Mouse (Mus musculus) myocyte (in vitro differentiated cells): ENCODE measurements around the gene Dolk. TPM values are rescaled to one million over a fixed set of nuclear protein-coding genes. Genes with fewer than 3 reads are reported as not detected.

Experiments used
- H3K27me3 ChIP-seq: one replicate; pipeline ENCODE4 v1.6.1; 2011; ENCODE audit not compliant: control insufficient read depth, insufficient read depth, insufficient read length
- H3K36me3 ChIP-seq: one replicate; pipeline ENCODE4 v1.6.1; 2011; ENCODE audit not compliant: control insufficient read depth, insufficient read depth
- H3K4me2 ChIP-seq: one replicate; pipeline ENCODE4 v1.6.1; 2011; ENCODE audit warnings: low read depth, control low read depth
- H3K4me3 ChIP-seq: one replicate; pipeline ENCODE4 v1.5.1; 2011; ENCODE audit warnings: mild to moderate bottlenecking, control low read depth, moderate library complexity
- H3K79me2 ChIP-seq: one replicate; pipeline ENCODE4 v1.6.1; 2011; ENCODE audit not compliant: control insufficient read depth, insufficient read depth
- H3ac ChIP-seq: one replicate; pipeline ENCODE4 v1.6.1; 2011; ENCODE audit not compliant: control insufficient read depth, insufficient read length
- CEBPB ChIP-seq: IDR thresholded peaks from 2 replicates; pipeline ENCODE4 v1.6.1; 2011; ENCODE audit warnings: mild to moderate bottlenecking, moderate library complexity; ENCODE audit not compliant: poor library complexity, insufficient read depth, severe bottlenecking
- E2F4 ChIP-seq: IDR thresholded peaks from one replicate; pipeline ENCODE4 v1.6.1; 2011; ENCODE audit warnings: mild to moderate bottlenecking, control low read depth, moderate library complexity; ENCODE audit not compliant: insufficient read depth
- MAX ChIP-seq: IDR thresholded peaks from one replicate; pipeline ENCODE4 v1.6.1; 2011; ENCODE audit warnings: low read depth, mild to moderate bottlenecking, control low read depth
- MYOD1 ChIP-seq, 3 experiments: IDR thresholded peaks; one replicate each; pipeline ENCODE4 v1.6.1; 2011; ENCODE audit warnings: control low read depth in 2 of 3, low read depth in 2 of 3, mild to moderate bottlenecking in 2 of 3, moderate library complexity in 1 of 3; ENCODE audit not compliant: insufficient read length in 2 of 3, control insufficient read depth in 1 of 3
- MYOG ChIP-seq, 3 experiments: IDR thresholded peaks; one replicate each; pipeline ENCODE4 v1.6.1; 2011; ENCODE audit warnings: control low read depth in 2 of 3, low read depth in 2 of 3, mild to moderate bottlenecking in 2 of 3; ENCODE audit not compliant: insufficient read length in 2 of 3, control insufficient read depth in 1 of 3, insufficient read depth in 1 of 3
- POLR2A ChIP-seq: IDR thresholded peaks from one replicate; pipeline ENCODE4 v1.6.1; 2011; ENCODE audit warnings: low read depth, mild to moderate bottlenecking, control low read depth, moderate library complexity; ENCODE audit not compliant: insufficient read length
- POLR2AphosphoS2 ChIP-seq: IDR thresholded peaks from one replicate; pipeline ENCODE4 v1.6.1; 2011; ENCODE audit warnings: low read depth, control low read depth; ENCODE audit not compliant: insufficient read length
- REST ChIP-seq: IDR thresholded peaks from one replicate; pipeline ENCODE4 v1.6.1; 2011; ENCODE audit warnings: mild to moderate bottlenecking, control low read depth, moderate library complexity; ENCODE audit not compliant: insufficient read depth, insufficient read length
- SRF ChIP-seq: IDR thresholded peaks from one replicate; pipeline ENCODE4 v1.6.1; 2011; ENCODE audit warnings: low read depth; ENCODE audit not compliant: control insufficient read depth, insufficient read length
- TCF12 ChIP-seq: IDR thresholded peaks from one replicate; pipeline ENCODE4 v1.6.1; 2011; ENCODE audit warnings: mild to moderate bottlenecking, control low read depth; ENCODE audit not compliant: poor library complexity, insufficient read depth, severe bottlenecking
- TCF3 ChIP-seq: IDR thresholded peaks from one replicate; pipeline ENCODE4 v1.6.1; 2011; ENCODE audit warnings: low read depth, control low read depth; ENCODE audit not compliant: insufficient read length
- USF1 ChIP-seq: IDR thresholded peaks from one replicate; pipeline ENCODE4 v1.6.1; 2011; ENCODE audit warnings: low read depth, mild to moderate bottlenecking, control low read depth, moderate library complexity
- polyA plus RNA-seq: library from polyadenylated mRNA; unstranded; fragments of >200 nt; fragmentation: generic; extraction: Trizol; gene quantifications from one replicate; pipeline ENCODE4 v1.2.1, GENCODE M21; 2012; ENCODE audit warnings: missing spikeins

Dolk gene
- polyA plus RNA-seq, 1 experiment = 28.3 TPM

DNA sequence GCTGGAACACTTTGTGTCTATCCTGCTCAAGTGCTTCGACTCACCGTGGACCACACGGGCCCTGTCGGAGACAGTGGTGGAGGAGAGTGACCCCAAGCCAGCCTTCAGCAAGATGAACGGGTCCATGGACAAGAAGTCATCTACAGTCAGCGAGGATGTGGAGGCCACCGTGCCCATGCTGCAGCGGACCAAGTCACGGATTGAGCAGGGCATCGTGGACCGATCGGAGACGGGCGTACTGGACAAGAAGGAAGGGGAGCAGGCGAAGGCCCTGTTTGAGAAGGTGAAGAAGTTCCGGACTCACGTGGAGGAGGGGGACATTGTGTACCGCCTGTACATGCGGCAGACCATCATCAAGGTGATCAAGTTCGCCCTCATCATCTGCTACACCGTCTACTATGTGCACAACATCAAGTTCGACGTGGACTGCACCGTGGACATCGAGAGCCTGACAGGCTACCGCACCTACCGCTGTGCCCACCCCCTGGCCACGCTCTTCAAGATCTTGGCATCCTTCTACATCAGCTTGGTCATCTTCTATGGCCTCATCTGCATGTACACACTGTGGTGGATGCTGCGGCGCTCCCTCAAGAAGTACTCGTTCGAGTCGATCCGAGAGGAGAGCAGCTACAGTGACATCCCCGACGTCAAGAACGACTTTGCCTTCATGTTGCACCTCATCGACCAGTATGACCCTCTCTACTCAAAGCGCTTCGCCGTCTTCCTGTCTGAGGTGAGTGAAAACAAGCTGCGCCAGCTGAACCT lies 30.3 kb downstream of the Dolk start:
- Histone ChIP-seq H3K79me2 (peaks cover 56% of the 10 kb centered on the region), H3K4me2 (no peak overlapping the region), H3K27me3 (no peaks in the 10 kb centered on the region), H3K36me3 (peaks cover 35% of the 10 kb centered on the region), H3K4me3 (no peak overlapping the region), H3ac (no peak overlapping the region)
- no peak for TF ChIP-seq MAX
- no peak for TF ChIP-seq TCF3
- no peak for TF ChIP-seq MYOG (IDR thresholded peaks at IDR 0.05; ENCODE audit: control insufficient read depth in 1 of 3, insufficient read depth in 1 of 3, insufficient read length in 2 of 3, low read depth in 2 of 3)

DNA sequence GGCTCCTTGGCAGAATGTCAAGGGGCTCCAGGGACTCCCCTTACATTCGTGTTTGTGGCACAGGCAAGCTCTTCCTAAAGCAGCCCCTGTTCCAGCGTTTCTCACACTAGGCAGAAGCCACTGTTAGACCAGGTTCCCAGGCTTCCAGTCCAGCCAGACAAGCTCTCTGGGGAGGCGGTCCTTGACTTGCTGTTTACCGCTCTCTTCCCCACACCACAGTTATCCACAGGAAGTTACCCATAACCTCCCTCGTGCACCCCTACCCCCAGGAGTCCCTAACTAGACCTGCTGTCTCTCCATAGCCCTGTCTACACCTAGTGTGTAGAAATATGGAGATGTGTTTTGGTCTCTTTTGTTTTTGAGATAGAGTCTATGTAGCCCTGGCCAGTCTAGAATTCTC lies 32.3 kb downstream of the Dolk start:
- H3K36me3 ChIP-seq = peaks cover 30% of the 10 kb centered on the region
- H3K27me3 ChIP-seq = no peaks in the 10 kb centered on the region
- no peak overlapping the region for H3K4me3 ChIP-seq
- no peak overlapping the region for H3K4me2 ChIP-seq
- no peak for TF ChIP-seq POLR2AphosphoS2
- TF ChIP-seq CEBPB = no peak
- no peak for TF ChIP-seq POLR2A
- TF ChIP-seq TCF3 = no peak
- TF ChIP-seq MYOD1 (IDR thresholded peaks at IDR 0.05; ENCODE audit: control insufficient read depth in 1 of 3, insufficient read length in 2 of 3, low read depth in 2 of 3) = no peak
- no peak for TF ChIP-seq TCF12
- no peak for TF ChIP-seq REST
- TF ChIP-seq USF1 = no peak
- no peak for TF ChIP-seq MAX
- no peak for TF ChIP-seq E2F4
- no peak for TF ChIP-seq MYOG (IDR thresholded peaks at IDR 0.05; ENCODE audit: control insufficient read depth in 1 of 3, insufficient read depth in 1 of 3, insufficient read length in 2 of 3, low read depth in 2 of 3)
- TF ChIP-seq SRF = no peak
- H3K79me2 ChIP-seq = peaks cover 53% of the 10 kb centered on the region
- H3ac ChIP-seq = no peak overlapping the region

DNA sequence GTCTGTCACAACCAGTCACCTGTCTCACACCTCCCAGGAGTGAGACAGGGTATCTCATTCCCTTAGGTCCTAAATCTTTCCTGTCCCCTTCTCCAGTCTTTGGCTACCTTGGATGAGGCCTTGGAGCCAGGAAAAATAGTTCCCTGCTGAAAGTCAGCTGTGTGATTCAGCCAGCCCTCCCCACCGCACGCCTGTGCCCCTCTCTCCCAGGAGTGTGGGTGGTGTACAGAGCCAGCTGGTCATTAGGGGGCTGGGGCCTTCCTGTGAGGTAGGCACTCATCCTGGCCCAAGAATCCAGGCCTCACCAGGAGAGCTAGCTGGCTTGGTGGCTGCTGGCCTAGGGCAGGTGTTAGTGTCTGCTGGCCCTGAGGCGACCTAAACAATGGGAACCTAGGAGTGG lies 33.6 kb downstream of the Dolk start:
- peaks cover 40% of the 10 kb centered on the region for H3K36me3 ChIP-seq
- no peaks in the 10 kb centered on the region for H3K27me3 ChIP-seq
- peaks cover 56% of the 10 kb centered on the region for H3K79me2 ChIP-seq
- peak overlapping the region; percentile 60 for H3K4me2 ChIP-seq
- no peak for TF ChIP-seq TCF12
- peak in 1 of 3 experiments; percentile 62 for TF ChIP-seq MYOG (IDR thresholded peaks at IDR 0.05; ENCODE audit: control insufficient read depth in 1 of 3, insufficient read depth in 1 of 3, insufficient read length in 2 of 3, low read depth in 2 of 3)
- TF ChIP-seq MYOD1 (IDR thresholded peaks at IDR 0.05; ENCODE audit: control insufficient read depth in 1 of 3, insufficient read length in 2 of 3, low read depth in 2 of 3) = peak in 1 of 3 experiments; percentile 82
- H3ac ChIP-seq = no peak overlapping the region
- H3K4me3 ChIP-seq = no peak overlapping the region

DNA sequence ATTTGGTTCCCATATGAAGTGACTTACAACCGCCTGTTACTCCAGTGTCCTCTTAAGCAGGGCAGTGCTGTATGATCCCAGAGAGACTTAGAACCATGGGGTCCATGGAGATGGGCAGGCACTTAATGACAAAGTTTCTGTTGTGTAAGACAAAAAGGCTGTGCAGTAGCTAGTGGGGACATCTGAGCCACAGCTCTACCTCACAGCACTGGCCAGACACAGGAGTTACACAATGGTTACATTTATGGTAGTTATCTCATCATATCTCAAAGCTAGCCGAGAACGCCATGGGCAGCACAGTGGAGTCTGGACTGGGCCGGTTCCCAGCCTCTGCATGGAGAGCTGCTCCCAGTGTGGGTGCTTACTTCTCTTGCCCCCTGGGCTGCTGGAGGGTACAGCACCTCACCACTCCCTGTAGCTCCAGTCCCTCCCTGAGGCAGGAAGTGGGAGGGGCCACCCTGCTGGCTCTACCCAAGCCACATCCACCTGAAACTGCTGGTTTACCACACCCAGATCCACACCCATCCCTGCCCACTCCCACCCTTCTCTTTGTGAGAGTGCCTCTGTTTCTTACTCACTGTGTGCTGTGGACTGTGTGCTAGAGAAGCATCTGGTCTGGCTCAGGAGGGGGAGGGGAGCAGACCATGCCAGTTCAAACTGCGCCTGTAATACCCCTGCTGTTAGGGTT lies 34.6 kb downstream of the Dolk start:
- Histone ChIP-seq H3K4me2 (peak overlapping the region; percentile 60), H3K4me3 (no peak overlapping the region), H3K36me3 (peaks cover 31% of the 10 kb centered on the region), H3ac (no peak overlapping the region), H3K79me2 (peaks cover 64% of the 10 kb centered on the region), H3K27me3 (no peaks in the 10 kb centered on the region)
- TF ChIP-seq MYOG (IDR thresholded peaks at IDR 0.05; ENCODE audit: control insufficient read depth in 1 of 3, insufficient read depth in 1 of 3, insufficient read length in 2 of 3, low read depth in 2 of 3) (peak in 1 of 3 experiments; percentile 2), USF1 (no peak)

DNA sequence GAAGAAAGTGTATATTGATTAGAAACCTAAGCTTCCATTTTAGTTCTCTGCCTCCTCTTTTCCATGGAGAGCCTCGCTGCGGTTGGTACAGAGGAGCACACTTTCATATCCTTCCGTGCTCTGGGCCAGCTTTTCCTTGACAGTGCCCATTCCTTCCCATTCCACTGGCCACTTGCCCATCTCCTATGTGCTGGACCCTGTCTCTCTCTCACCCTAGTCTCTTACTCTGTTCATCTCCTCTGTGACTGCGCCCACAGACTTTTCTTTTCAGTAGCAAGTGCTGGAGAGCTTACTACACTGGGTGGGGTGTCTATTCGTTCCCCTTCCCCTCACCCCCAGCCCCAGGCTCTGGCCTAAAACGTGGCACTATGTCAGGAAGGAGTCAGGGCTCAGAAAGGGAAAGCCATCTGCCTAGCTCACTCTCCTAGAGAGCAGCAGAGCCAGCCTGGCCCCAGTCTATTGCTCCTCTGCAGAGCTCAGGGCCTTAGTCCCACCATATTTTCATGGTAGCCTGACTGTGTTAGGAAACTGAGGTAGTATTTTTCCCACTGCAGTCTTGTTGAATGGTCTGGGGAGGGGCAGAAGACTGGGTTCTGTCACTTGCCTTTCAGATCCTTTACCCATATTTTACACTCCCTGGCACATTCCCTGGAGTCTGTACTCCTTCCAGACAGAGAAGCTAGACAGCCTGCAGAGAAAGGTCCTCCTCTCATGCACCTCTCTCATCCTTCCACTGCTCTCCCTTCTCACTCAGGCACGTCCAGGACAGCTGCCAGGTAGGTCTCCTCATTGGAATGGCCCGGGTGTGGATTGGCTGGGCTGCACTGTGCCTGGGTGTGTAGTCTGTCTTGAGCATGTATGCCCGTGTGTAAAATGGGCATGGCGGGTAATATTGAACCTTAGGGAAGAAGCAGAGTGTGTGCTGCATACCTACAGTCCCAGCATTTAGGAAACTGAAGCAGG lies 35.7 kb downstream of the Dolk start:
- peaks cover 75% of the 10 kb centered on the region for H3K79me2 ChIP-seq
- H3ac ChIP-seq = no peak overlapping the region
- H3K36me3 ChIP-seq = peaks cover 26% of the 10 kb centered on the region
- H3K4me3 ChIP-seq = no peak overlapping the region
- TF ChIP-seq MAX (no peak), POLR2AphosphoS2 (no peak), USF1 (no peak), POLR2A (no peak), TCF3 (no peak), SRF (no peak)
- no peak overlapping the region for H3K4me2 ChIP-seq
- H3K27me3 ChIP-seq = no peaks in the 10 kb centered on the region
